Mouse (Mus musculus): ENCODE data around the gene Bsn. TPM values are rescaled to one million over a fixed set of nuclear protein-coding genes. Genes with fewer than 3 reads are reported as not detected.

Gene Bsn
- polyA plus RNA-seq, 1 experiment from 2014 or later = 0.36 TPM

Small RNA genes within 50 kb of the gene (microRNA-seq; reads per million reads assigned to microRNA genes)
- gene Gm47303 (not detected), gene Mir7088 (not detected)

Other genes starting within 250 kb of the Bsn start
- gene Traip, start 240.2 kb downstream of the Bsn start, polyA plus RNA-seq (2015; fragmentation: Nextera tagmentation; extraction: Ambion mirVana) = 11.9 and 12.4 TPM in 2 replicates
- 31.7 and 35.0 TPM in 2 replicates for gene Uba7, start 214.9 kb downstream of the Bsn start, polyA plus RNA-seq (2015; fragmentation: Nextera tagmentation; extraction: Ambion mirVana)
- gene Gm20661, start 207.3 kb downstream of the Bsn start, polyA plus RNA-seq (2015; fragmentation: Nextera tagmentation; extraction: Ambion mirVana) = 3.8 and 4.6 TPM in 2 replicates
- gene Inka1, start 204.5 kb downstream of the Bsn start, polyA plus RNA-seq (2015; fragmentation: Nextera tagmentation; extraction: Ambion mirVana) = 50.6 and 52.7 TPM in 2 replicates
- 7.6 and 7.7 TPM in 2 replicates for gene Cdhr4, start 197.9 kb downstream of the Bsn start, polyA plus RNA-seq (2015; fragmentation: Nextera tagmentation; extraction: Ambion mirVana)
- gene Gm20662, start 194.0 kb downstream of the Bsn start, polyA plus RNA-seq (2015; fragmentation: Nextera tagmentation; extraction: Ambion mirVana) = 0.71 TPM in 1 of 2 replicates, not detected in the other
- 37.0 and 40.7 TPM in 2 replicates for gene Ip6k1, start 187.9 kb downstream of the Bsn start, polyA plus RNA-seq (2015; fragmentation: Nextera tagmentation; extraction: Ambion mirVana)
- gene Gmppb, start 141.1 kb downstream of the Bsn start, polyA plus RNA-seq (2015; fragmentation: Nextera tagmentation; extraction: Ambion mirVana) = 21.4 and 23.3 TPM in 2 replicates
- gene Amigo3, start 137.2 kb downstream of the Bsn start, polyA plus RNA-seq (2015; fragmentation: Nextera tagmentation; extraction: Ambion mirVana) = 1.9 and 2.3 TPM in 2 replicates
- gene Mst1, start 109.9 kb downstream of the Bsn start, polyA plus RNA-seq (2015; fragmentation: Nextera tagmentation; extraction: Ambion mirVana) = 0.20 and 0.59 TPM in 2 replicates
- gene Rnf123, start 107.0 kb downstream of the Bsn start, polyA plus RNA-seq (2015; fragmentation: Nextera tagmentation; extraction: Ambion mirVana) = 29.4 and 30.9 TPM in 2 replicates
- gene Apeh, start 95.8 kb downstream of the Bsn start, polyA plus RNA-seq (2015; fragmentation: Nextera tagmentation; extraction: Ambion mirVana) = 51.3 and 62.5 TPM in 2 replicates
- gene Dag1, start 73.6 kb upstream of the Bsn start, polyA plus RNA-seq (2015; fragmentation: Nextera tagmentation; extraction: Ambion mirVana) = 136 and 138 TPM in 2 replicates
- gene Nicn1, start 100.0 kb upstream of the Bsn start, polyA plus RNA-seq (2015; fragmentation: Nextera tagmentation; extraction: Ambion mirVana) = 23.6 and 24.3 TPM in 2 replicates
- gene Amt, start 106.5 kb upstream of the Bsn start, polyA plus RNA-seq (2015; fragmentation: Nextera tagmentation; extraction: Ambion mirVana) = 10.9 and 12.9 TPM in 2 replicates
- 332 and 341 TPM in 2 replicates for gene Rhoa, start 115.7 kb upstream of the Bsn start, polyA plus RNA-seq (2015; fragmentation: Nextera tagmentation; extraction: Ambion mirVana)
- 31.2 and 32.6 TPM in 2 replicates for gene Tcta, start 115.8 kb upstream of the Bsn start, polyA plus RNA-seq (2015; fragmentation: Nextera tagmentation; extraction: Ambion mirVana)
- 825 and 854 TPM in 2 replicates for gene Gpx1, start 148.5 kb upstream of the Bsn start, polyA plus RNA-seq (2015; fragmentation: Nextera tagmentation; extraction: Ambion mirVana)
- gene Usp4, start 157.5 kb upstream of the Bsn start, polyA plus RNA-seq (2015; fragmentation: Nextera tagmentation; extraction: Ambion mirVana) = 80.6 and 86.7 TPM in 2 replicates
- gene 1700102P08Rik, start 202.4 kb upstream of the Bsn start, polyA plus RNA-seq (2015; fragmentation: Nextera tagmentation; extraction: Ambion mirVana) = 0.21 and 0.39 TPM in 2 replicates
- 0.71 and 0.80 TPM in 2 replicates for gene Ccdc36, start 238.1 kb upstream of the Bsn start, polyA plus RNA-seq (2015; fragmentation: Nextera tagmentation; extraction: Ambion mirVana)
- gene BC048562, start 246.1 kb upstream of the Bsn start, polyA plus RNA-seq (2015; fragmentation: Nextera tagmentation; extraction: Ambion mirVana) = not detected in 2 replicates

All from heart, embryonic 13.5 days (tissue).